Mouse (Mus musculus) cerebellum, adult 2 months (tissue): Measurements from ENCODE around the gene Tnik.

Experiments used
- CTCF ChIP-seq: fragments of 200-500 bp; IDR thresholded peaks from 2 replicates; pipeline ENCODE4 v1.5.1; 2011; ENCODE audit warnings: low read depth, mild to moderate bottlenecking, control low read depth, low read length, moderate library complexity, borderline replicate concordance; ENCODE audit not compliant: insufficient read depth
- POLR2A ChIP-seq: fragments of 200-500 bp; IDR thresholded peaks from 2 replicates; pipeline ENCODE4 v1.6.1; 2011; ENCODE audit warnings: low read length, control low read depth, borderline replicate concordance; ENCODE audit not compliant: insufficient read depth

- no peak for TF ChIP-seq CTCF
- no peak for TF ChIP-seq POLR2A
These were observed 82.9 kb downstream of the Tnik start for GRCm38 (mm10) chr3:28345961-28346360.
